Mouse (Mus musculus) stomach, embryonic 16.5 days (tissue): ENCODE measurements at regions not wholly inside any gene's neighbourhood (a gene's known extent, or its start where the extent isn't known, plus 50 kb on each side); places are given as distances from the start of the nearest gene placed in this dataset.

Source experiments
- ATAC-seq: fragments of 200-750 bp; cut with Nextera tagmentation; 2 replicates; pipeline ENCODE4 v1.8.0; 2017; ENCODE audit warnings: moderate number of reproducible peaks, moderate TSS enrichment; ENCODE audit not compliant: insufficient read depth, low FRiP score
- H3K27ac ChIP-seq: fragments of 300-500 bp; sonication (generic); 2 replicates; pipeline ENCODE4 v1.5.1; 2014; ENCODE audit warnings: low read length
- H3K27me3 ChIP-seq: fragments of 300-500 bp; sonication (generic); 2 replicates; pipeline ENCODE4 v1.6.1; 2014; ENCODE audit warnings: low read length, control low read depth, mixed read lengths; ENCODE audit not compliant: control insufficient read depth, insufficient read depth
- H3K36me3 ChIP-seq: fragments of 300-500 bp; sonication (generic); 2 replicates; pipeline ENCODE4 v1.6.1; 2014; ENCODE audit warnings: low read length; ENCODE audit not compliant: control insufficient read depth, insufficient read depth
- H3K4me1 ChIP-seq: fragments of 300-500 bp; sonication (generic); 2 replicates; pipeline ENCODE4 v1.6.1; 2014; ENCODE audit warnings: low read length, control low read depth, mixed read lengths; ENCODE audit not compliant: control insufficient read depth, insufficient read depth
- H3K4me2 ChIP-seq: fragments of 300-500 bp; sonication (generic); 2 replicates; pipeline ENCODE4 v1.6.1; 2014; ENCODE audit warnings: low read depth, low read length, mixed read lengths
- H3K4me3 ChIP-seq: fragments of 300-500 bp; sonication (generic); replicated peaks from 2 replicates; pipeline ENCODE4 v1.5.1; 2014; ENCODE audit warnings: mild to moderate bottlenecking, low read length
- H3K9ac ChIP-seq: fragments of 300-500 bp; sonication (generic); 2 replicates; pipeline ENCODE4 v1.6.1; 2014; ENCODE audit warnings: low read length
- H3K9me3 ChIP-seq: fragments of 300-500 bp; sonication (generic); replicated peaks from 2 replicates; pipeline ENCODE4 v1.6.1; 2016; ENCODE audit warnings: low read length, control low read depth; ENCODE audit not compliant: control insufficient read depth
- WGBS: fragments of 180-500 bp; shearing (Covaris S2); extraction: QIAGEN DNeasy Blood & Tissue Kit; methylation state at CpG from one replicate; pipeline ENCODE4 v1.1.7; 2014; 5-methylcytosine and 5-hydroxymethylcytosine counted together

- Histone ChIP-seq H3K4me3 (no peak overlapping the region), H3K27me3 (no peaks in the 10 kb centered on the region), H3K9me3 (peaks cover 2% of the 10 kb centered on the region; the same call in 1 of the 2 replicates), H3K9ac (no peak overlapping the region), H3K4me2 (no peak overlapping the region), H3K4me1 (peaks cover 11% of the 10 kb centered on the region), H3K36me3 (no peaks in the 10 kb centered on the region), H3K27ac (peak overlapping the region; percentile 56; the same call in 1 of the 2 replicates)
- peak; percentile 14; the same call in 1 of the 2 replicates for ATAC-seq
- WGBS, result 14% methylated on average over 1 of the region's 1 CpGs
Measured at GRCm38 (mm10) chr3:101701763-101702173, 97.3 kb upstream of the Atp1a1 start.

- Histone ChIP-seq H3K27ac (peak overlapping the region; percentile 56), H3K9ac (no peak overlapping the region)
- ATAC-seq, result peak; percentile 81
Measured at GRCm38 (mm10) chr3:101700974-101701610, 96.6 kb upstream of the Atp1a1 start.

GRCm38 (mm10) chr3:101699929-101700681 is 95.6 kb upstream of the Atp1a1 start:
- H3K9me3 ChIP-seq, result peaks cover 3% of the 10 kb centered on the region; the same call in 1 of the 2 replicates
- ATAC-seq, result 0 out of 2 replicates have a peak, but pooled peaks have one; percentile 23
- no peaks in the 10 kb centered on the region for H3K36me3 ChIP-seq
- no peak overlapping the region for H3K4me3 ChIP-seq
- no peaks in the 10 kb centered on the region for H3K27me3 ChIP-seq
- H3K9ac ChIP-seq, result no peak overlapping the region
- 65% methylated on average over 12 of the region's 12 CpGs for whole genome bisulfite sequencing
- peaks cover 11% of the 10 kb centered on the region for H3K4me1 ChIP-seq
- H3K27ac ChIP-seq, result peak overlapping the region; percentile 29; the same call in 1 of the 2 replicates
- H3K4me2 ChIP-seq, result no peak overlapping the region

More at GRCm38 (mm10) chr3:101700974-101701610, 96.6 kb upstream of the Atp1a1 start:
- peaks cover 11% of the 10 kb centered on the region for H3K4me1 ChIP-seq
- WGBS, result 48% methylated on average over 10 of the region's 10 CpGs
- no peak overlapping the region for H3K4me2 ChIP-seq
- H3K4me3 ChIP-seq, result no peak overlapping the region
- no peaks in the 10 kb centered on the region for H3K36me3 ChIP-seq
- no peaks in the 10 kb centered on the region for H3K27me3 ChIP-seq
- peaks cover 3% of the 10 kb centered on the region; the same call in 1 of the 2 replicates for H3K9me3 ChIP-seq

GRCm38 (mm10) chr3:101696832-101697231 is 92.3 kb upstream of the Atp1a1 start:
- no peak for ATAC-seq
- Histone ChIP-seq H3K27ac (no peak overlapping the region), H3K27me3 (no peaks in the 10 kb centered on the region), H3K4me3 (no peak overlapping the region), H3K4me1 (peaks cover 8% of the 10 kb centered on the region), H3K4me2 (no peak overlapping the region), H3K36me3 (no peaks in the 10 kb centered on the region), H3K9me3 (peaks cover 3% of the 10 kb centered on the region; the same call in 1 of the 2 replicates), H3K9ac (no peak overlapping the region)
- WGBS, result 87% methylated on average over 2 of the region's 2 CpGs

GRCm38 (mm10) chr3:101694311-101694710 is 89.8 kb upstream of the Atp1a1 start:
- peaks cover 3% of the 10 kb centered on the region; the same call in 1 of the 2 replicates for H3K9me3 ChIP-seq
- 59% methylated on average over 1 of the region's 1 CpGs for WGBS
- no peak for ATAC-seq
- H3K9ac ChIP-seq, result no peak overlapping the region
- H3K4me1 ChIP-seq, result no peaks in the 10 kb centered on the region
- no peak overlapping the region for H3K4me3 ChIP-seq
- no peaks in the 10 kb centered on the region for H3K27me3 ChIP-seq
- no peak overlapping the region for H3K4me2 ChIP-seq
- H3K27ac ChIP-seq, result no peak overlapping the region
- no peaks in the 10 kb centered on the region for H3K36me3 ChIP-seq

GRCm38 (mm10) chr3:101691937-101692604 is 87.6 kb upstream of the Atp1a1 start:
- Histone ChIP-seq H3K4me3 (no peak overlapping the region), H3K4me2 (no peak overlapping the region), H3K4me1 (no peaks in the 10 kb centered on the region), H3K36me3 (no peaks in the 10 kb centered on the region), H3K27ac (peak overlapping the region; percentile 12; the same call in 1 of the 2 replicates), H3K9ac (no peak overlapping the region), H3K27me3 (no peaks in the 10 kb centered on the region), H3K9me3 (peaks cover 3% of the 10 kb centered on the region; the same call in 1 of the 2 replicates)
- no peak; the same call in 1 of the 2 replicates for ATAC-seq
- WGBS, result 63% methylated on average over 8 of the region's 8 CpGs

- H3K4me1 ChIP-seq, result no peaks in the 10 kb centered on the region
- no peak overlapping the region for H3K4me3 ChIP-seq
- ATAC-seq, result no peak
- no peaks in the 10 kb centered on the region for H3K27me3 ChIP-seq
- no peak overlapping the region for H3K4me2 ChIP-seq
- 77% methylated on average over 2 of the region's 2 CpGs for WGBS
- H3K36me3 ChIP-seq, result no peaks in the 10 kb centered on the region
- H3K27ac ChIP-seq, result no peak overlapping the region
- H3K9me3 ChIP-seq, result no peaks in the 10 kb centered on the region
- H3K9ac ChIP-seq, result no peak overlapping the region
Measured at GRCm38 (mm10) chr3:101690779-101691178, 86.3 kb upstream of the Atp1a1 start.

- WGBS, result 87% methylated on average over 6 of the region's 6 CpGs
- no peaks in the 10 kb centered on the region for H3K4me1 ChIP-seq
- H3K9ac ChIP-seq, result no peak overlapping the region
- no peak overlapping the region for H3K27ac ChIP-seq
- H3K9me3 ChIP-seq, result no peaks in the 10 kb centered on the region
- ATAC-seq, result no peak
- H3K36me3 ChIP-seq, result no peaks in the 10 kb centered on the region
- H3K4me2 ChIP-seq, result no peak overlapping the region
- H3K4me3 ChIP-seq, result no peak overlapping the region
- no peaks in the 10 kb centered on the region for H3K27me3 ChIP-seq
Measured at GRCm38 (mm10) chr3:101690222-101690621, 85.7 kb upstream of the Atp1a1 start.

- no peak overlapping the region for H3K27ac ChIP-seq
- no peaks in the 10 kb centered on the region for H3K4me1 ChIP-seq
- H3K36me3 ChIP-seq, result no peaks in the 10 kb centered on the region
- H3K4me2 ChIP-seq, result no peak overlapping the region
- no peak for ATAC-seq
- no peak overlapping the region for H3K9ac ChIP-seq
- 63% methylated on average over 7 of the region's 7 CpGs for WGBS
- no peak overlapping the region for H3K4me3 ChIP-seq
- no peaks in the 10 kb centered on the region for H3K9me3 ChIP-seq
- H3K27me3 ChIP-seq, result no peaks in the 10 kb centered on the region
Measured at GRCm38 (mm10) chr3:101685203-101685602, 80.7 kb upstream of the Atp1a1 start.
